Mouse (Mus musculus) embryonic facial prominence, embryonic 15.5 days (tissue): ENCODE measurements at regions not wholly inside any gene's neighbourhood (a gene's known extent, or its start where the extent isn't known, plus 50 kb on each side); places are given as distances from the start of the nearest gene placed in this dataset.

ENCODE experiments used
- ATAC-seq: fragments of 200-750 bp; cut with Nextera tagmentation; 2 replicates; pipeline ENCODE4 v1.8.0; 2017; ENCODE audit warnings: low read depth, moderate TSS enrichment; ENCODE audit not compliant: insufficient number of reproducible peaks, low FRiP score, low TSS enrichment
- H3K27ac ChIP-seq: fragments of 300-500 bp; sonication (generic); replicated peaks from 2 replicates; pipeline ENCODE4 v1.5.1; 2015; ENCODE audit warnings: mild to moderate bottlenecking, inconsistent platforms
- H3K27me3 ChIP-seq: fragments of 300-500 bp; sonication (generic); 2 replicates; pipeline ENCODE4 v1.6.1; 2015; ENCODE audit warnings: inconsistent platforms
- H3K36me3 ChIP-seq: fragments of 300-500 bp; sonication (generic); 2 replicates; pipeline ENCODE4 v1.6.1; 2015; ENCODE audit warnings: mild to moderate bottlenecking, inconsistent platforms
- H3K4me1 ChIP-seq: fragments of 300-500 bp; sonication (generic); 2 replicates; pipeline ENCODE4 v1.6.1; 2015; ENCODE audit warnings: inconsistent platforms
- H3K4me2 ChIP-seq: fragments of 300-500 bp; sonication (generic); replicated peaks from 2 replicates; pipeline ENCODE4 v1.6.1; 2015; ENCODE audit warnings: mild to moderate bottlenecking, inconsistent platforms
- H3K4me3 ChIP-seq: fragments of 300-500 bp; sonication (generic); replicated peaks from 2 replicates; pipeline ENCODE4 v1.5.1; 2015; ENCODE audit warnings: mild to moderate bottlenecking, inconsistent platforms
- H3K9ac ChIP-seq: fragments of 300-500 bp; sonication (generic); 2 replicates; pipeline ENCODE4 v1.6.1; 2015; ENCODE audit warnings: inconsistent platforms
- H3K9me3 ChIP-seq: fragments of 300-500 bp; sonication (generic); replicated peaks from 2 replicates; pipeline ENCODE4 v1.6.1; 2016; ENCODE audit warnings: inconsistent platforms
- WGBS: fragments of 180-500 bp; shearing (Covaris S2); methylation state at CpG from one replicate; pipeline ENCODE4 v1.1.7; 2015; 5-methylcytosine and 5-hydroxymethylcytosine counted together

DNA sequence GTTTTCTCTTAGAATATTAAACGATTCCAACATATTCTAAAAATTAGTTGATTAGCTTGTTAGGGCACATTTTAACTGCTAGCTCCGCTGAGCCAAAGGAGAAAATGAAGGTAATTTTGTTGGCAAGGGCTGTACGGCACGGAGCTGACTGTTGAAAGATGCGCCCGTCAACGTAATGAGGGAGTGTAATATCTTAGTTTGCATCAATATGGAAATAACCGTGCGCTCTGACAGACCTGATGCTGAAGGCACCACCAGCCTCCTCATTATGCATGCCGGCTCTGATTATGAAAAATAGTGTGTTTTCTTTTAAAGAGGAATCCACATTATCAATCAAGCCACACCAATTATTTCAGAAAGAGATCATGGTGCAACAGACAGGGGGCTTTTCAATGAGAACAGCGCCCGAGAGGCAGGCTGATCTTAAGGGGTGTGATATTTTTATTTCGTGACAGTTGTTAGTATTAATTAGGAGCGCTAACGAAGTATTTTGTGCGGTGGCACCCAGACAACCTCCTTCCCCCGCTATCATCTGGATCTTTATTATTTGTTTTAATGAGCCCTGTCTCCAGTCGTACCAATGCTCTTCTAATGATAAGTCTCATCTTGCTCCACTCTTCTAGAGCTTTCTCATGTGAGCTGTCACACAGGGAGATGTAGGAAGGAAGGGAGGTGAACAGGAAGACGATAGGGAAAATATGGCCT lies 99.9 kb upstream of the Ctbp2 start:
- Histone ChIP-seq H3K36me3 (no peaks in the 10 kb centered on the region), H3K9ac (no peak overlapping the region), H3K4me1 (no peaks in the 10 kb centered on the region), H3K27me3 (no peaks in the 10 kb centered on the region), H3K4me2 (no peak overlapping the region), H3K4me3 (no peak overlapping the region), H3K27ac (no peak overlapping the region), H3K9me3 (no peaks in the 10 kb centered on the region)
- no peak for ATAC-seq
- whole genome bisulfite sequencing = 80% methylated on average over 19 of the region's 19 CpGs

DNA sequence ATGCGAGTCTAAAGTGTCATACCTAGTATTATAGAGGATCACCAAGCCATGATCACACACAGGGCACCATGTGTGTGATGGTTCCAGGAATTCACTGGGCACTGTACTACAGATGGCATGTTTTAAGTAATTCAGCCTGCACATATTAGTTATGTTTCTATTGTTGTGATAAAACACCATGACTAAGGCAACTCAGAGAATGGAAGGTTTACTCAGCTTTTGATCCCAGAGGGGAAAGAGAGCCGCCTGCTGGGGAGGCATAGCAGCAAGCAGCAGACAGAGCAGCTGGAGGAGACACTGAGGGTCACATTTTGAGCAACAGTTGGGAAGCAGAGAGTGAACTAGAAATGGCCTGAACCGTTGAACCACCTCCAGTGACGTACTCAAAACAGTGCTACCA lies 88.2 kb upstream of the Ctbp2 start:
- ATAC-seq = no peak
- H3K4me1 ChIP-seq = no peaks in the 10 kb centered on the region
- H3K9ac ChIP-seq = no peak overlapping the region
- no peaks in the 10 kb centered on the region for H3K36me3 ChIP-seq
- no peaks in the 10 kb centered on the region for H3K27me3 ChIP-seq
- H3K9me3 ChIP-seq = no peaks in the 10 kb centered on the region
- no peak overlapping the region for H3K27ac ChIP-seq
- H3K4me2 ChIP-seq = no peak overlapping the region
- WGBS = 63% methylated on average over 4 of the region's 4 CpGs
- H3K4me3 ChIP-seq = no peak overlapping the region

DNA sequence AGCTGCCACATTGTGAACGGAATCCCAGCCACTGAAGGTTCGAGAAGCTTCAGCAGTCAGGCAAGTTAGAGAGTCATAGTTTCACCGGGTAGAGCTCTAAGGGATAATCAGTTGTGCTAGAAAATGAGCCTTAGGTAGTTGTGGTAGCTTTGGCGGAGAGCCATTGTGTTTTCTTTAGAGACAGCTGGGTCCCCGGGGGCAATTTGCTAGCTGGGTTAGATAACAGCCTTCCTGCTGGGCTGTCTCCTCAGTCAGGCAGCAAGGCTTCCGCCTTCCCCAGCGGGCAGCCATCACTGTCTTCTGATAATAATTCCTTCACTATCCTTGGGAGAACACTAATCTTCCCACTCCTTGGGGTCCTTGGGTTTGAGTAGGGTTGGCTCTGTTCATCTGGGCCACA lies 81.5 kb upstream of the Ctbp2 start:
- Histone ChIP-seq H3K27ac (no peak overlapping the region), H3K9me3 (no peaks in the 10 kb centered on the region), H3K4me3 (no peak overlapping the region), H3K36me3 (no peaks in the 10 kb centered on the region), H3K27me3 (no peaks in the 10 kb centered on the region; the same call in 1 of the 2 replicates), H3K4me2 (no peak overlapping the region), H3K4me1 (no peaks in the 10 kb centered on the region), H3K9ac (no peak overlapping the region)
- no peak for ATAC-seq
- WGBS = 12% methylated on average over 7 of the region's 7 CpGs

DNA sequence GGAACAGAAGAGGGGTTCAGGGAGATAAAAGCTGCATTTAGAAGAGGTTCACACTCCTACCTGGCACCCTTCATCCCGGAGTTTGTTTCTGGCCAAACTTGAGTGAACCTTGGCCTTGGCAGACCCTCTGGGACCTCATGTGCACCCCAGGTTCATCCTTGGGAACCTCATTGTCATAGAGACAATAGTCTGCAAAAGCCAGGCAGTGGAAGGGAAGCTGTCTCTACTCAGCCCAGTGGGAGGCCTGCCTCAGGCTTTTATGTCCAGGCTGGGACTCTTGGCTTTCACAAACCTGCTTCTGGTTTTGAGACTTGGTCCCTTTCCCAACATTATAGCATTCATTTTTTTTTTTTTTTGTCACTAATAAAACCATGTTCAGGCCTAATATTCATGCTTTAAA lies 80.3 kb upstream of the Ctbp2 start:
- 48% methylated on average over 1 of the region's 1 CpGs for WGBS
- H3K27ac ChIP-seq = no peak overlapping the region
- H3K9ac ChIP-seq = no peak overlapping the region
- H3K27me3 ChIP-seq = no peaks in the 10 kb centered on the region; the same call in 1 of the 2 replicates
- no peaks in the 10 kb centered on the region for H3K36me3 ChIP-seq
- ATAC-seq = no peak
- H3K4me1 ChIP-seq = no peaks in the 10 kb centered on the region
- H3K9me3 ChIP-seq = no peaks in the 10 kb centered on the region
- H3K4me3 ChIP-seq = no peak overlapping the region
- no peak overlapping the region for H3K4me2 ChIP-seq

DNA sequence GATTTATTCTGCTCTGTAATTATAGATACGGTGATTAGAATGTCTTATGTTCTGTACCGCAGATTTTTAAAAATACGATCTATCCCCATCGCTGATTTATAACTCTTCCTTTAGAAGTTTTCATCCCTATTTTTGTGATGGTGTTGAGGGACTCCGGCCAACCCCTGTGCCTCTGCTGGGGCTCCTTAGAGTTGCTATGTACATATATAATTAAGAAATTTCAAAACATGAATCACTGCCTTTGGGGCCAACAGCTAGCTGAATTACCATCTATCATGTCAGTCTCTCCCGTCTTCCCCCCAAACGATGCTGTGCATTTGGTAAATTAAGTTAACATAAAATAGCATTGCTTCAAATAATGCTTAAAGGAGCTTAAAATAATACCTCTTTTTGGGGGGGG lies 79.8 kb upstream of the Ctbp2 start:
- H3K36me3 ChIP-seq = no peaks in the 10 kb centered on the region
- no peaks in the 10 kb centered on the region for H3K9me3 ChIP-seq
- 71% methylated on average over 7 of the region's 7 CpGs for WGBS
- H3K4me2 ChIP-seq = no peak overlapping the region
- H3K27ac ChIP-seq = no peak overlapping the region
- H3K4me3 ChIP-seq = no peak overlapping the region
- H3K4me1 ChIP-seq = no peaks in the 10 kb centered on the region
- H3K27me3 ChIP-seq = no peaks in the 10 kb centered on the region; the same call in 1 of the 2 replicates
- no peak for ATAC-seq
- no peak overlapping the region for H3K9ac ChIP-seq

DNA sequence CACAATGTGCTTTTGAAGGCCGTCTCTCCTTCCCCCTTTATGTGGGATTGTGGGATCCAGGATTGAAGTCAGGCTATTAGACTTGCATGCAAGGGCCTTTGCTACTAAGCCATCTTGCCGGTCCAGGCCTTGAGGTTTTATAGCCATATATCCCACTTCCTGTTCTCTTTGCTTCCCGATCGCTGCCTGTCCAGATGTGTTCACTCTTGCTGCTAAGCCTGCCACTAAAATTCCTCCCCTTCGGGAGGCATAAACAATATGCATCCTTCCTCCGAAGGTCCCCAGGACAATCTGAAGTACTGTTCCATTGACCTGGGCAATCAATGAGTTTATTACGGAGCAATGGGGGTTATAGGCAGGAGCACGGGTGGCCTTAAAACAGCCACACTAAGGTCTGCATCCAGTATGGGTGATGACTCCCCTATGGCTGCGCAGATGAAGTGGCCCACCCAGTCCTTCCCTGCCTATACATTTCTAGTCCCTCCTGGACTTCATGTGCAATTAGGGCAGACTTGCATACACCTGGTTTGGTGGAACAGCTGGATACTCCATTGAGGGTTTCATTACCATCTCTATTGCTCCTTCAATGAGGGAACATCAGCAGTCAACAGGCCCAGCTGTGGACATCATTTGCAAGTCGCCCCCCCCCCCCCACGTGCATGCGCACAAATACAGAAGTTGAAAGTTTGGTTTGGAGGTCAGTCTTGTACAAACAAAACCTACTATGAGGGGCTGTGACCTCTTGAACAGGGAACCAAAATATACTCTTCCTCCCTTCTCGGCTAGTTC lies 78.1 kb upstream of the Ctbp2 start:
- no peaks in the 10 kb centered on the region for H3K9me3 ChIP-seq
- no peaks in the 10 kb centered on the region for H3K4me1 ChIP-seq
- no peaks in the 10 kb centered on the region; the same call in 1 of the 2 replicates for H3K27me3 ChIP-seq
- WGBS = 65% methylated on average over 13 of the region's 13 CpGs
- H3K4me3 ChIP-seq = no peak overlapping the region
- no peak overlapping the region for H3K27ac ChIP-seq
- no peak overlapping the region for H3K9ac ChIP-seq
- ATAC-seq = no peak
- H3K36me3 ChIP-seq = no peaks in the 10 kb centered on the region
- H3K4me2 ChIP-seq = no peak overlapping the region

DNA sequence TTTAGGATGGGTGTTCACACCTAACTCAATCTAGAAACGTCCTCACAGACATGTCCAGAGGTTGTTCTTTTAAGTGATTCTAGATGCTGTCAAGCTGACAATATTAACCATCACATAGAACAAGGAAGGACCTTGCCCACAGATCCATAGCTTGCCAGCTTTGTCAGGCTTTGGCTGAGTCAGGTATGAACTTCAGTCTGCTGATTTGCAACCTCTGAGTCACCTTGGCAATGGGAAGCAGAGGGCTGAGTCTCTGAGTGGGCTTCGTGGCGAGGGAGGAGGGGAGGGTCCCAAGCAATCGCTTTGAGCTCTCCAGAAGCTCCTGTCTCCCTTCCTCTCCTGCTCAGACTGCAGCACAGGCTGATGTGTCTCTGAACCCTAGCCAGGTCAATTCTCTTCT lies 74.9 kb upstream of the Ctbp2 start:
- Histone ChIP-seq H3K9me3 (no peaks in the 10 kb centered on the region), H3K27ac (no peak overlapping the region), H3K36me3 (no peaks in the 10 kb centered on the region), H3K27me3 (no peaks in the 10 kb centered on the region), H3K9ac (no peak overlapping the region), H3K4me1 (no peaks in the 10 kb centered on the region), H3K4me2 (no peak overlapping the region), H3K4me3 (no peak overlapping the region)
- 63% methylated on average over 4 of the region's 4 CpGs for WGBS
- ATAC-seq = no peak

DNA sequence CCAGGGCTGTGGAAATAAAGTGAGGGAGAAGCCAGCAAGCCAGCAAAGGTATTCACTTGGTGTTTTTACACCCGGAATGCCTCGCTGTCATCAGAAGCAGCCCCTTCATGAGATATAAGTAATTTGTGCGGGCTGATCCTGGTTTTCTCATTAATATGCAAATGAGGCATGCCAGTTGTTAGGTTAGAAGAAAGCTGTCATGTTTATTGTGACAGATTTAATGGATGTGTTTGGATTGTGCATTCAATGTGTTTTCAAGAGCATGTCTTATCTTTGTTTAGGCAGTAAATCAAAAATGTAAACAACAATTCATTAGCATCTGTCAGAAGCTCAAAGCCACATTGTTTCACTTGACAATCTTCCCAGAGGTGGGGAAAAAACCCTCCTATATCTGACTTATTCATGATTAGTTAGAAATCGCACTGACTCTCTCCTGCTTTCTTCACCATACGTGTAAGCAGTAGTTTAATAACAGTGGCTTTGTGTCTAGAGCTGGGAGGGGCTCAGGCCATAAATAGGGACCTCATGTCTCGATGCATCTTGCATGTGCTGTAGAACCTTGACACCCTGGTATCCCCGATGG lies 65.8 kb upstream of the Ctbp2 start:
- H3K9ac ChIP-seq = no peak overlapping the region
- WGBS = 64% methylated on average over 7 of the region's 7 CpGs
- no peak overlapping the region for H3K4me3 ChIP-seq
- H3K4me1 ChIP-seq = peaks cover 9% of the 10 kb centered on the region; the same call in 1 of the 2 replicates
- H3K27me3 ChIP-seq = no peaks in the 10 kb centered on the region
- H3K36me3 ChIP-seq = no peaks in the 10 kb centered on the region
- no peak for ATAC-seq
- no peak overlapping the region for H3K4me2 ChIP-seq
- no peaks in the 10 kb centered on the region for H3K9me3 ChIP-seq
- H3K27ac ChIP-seq = no peak overlapping the region

DNA sequence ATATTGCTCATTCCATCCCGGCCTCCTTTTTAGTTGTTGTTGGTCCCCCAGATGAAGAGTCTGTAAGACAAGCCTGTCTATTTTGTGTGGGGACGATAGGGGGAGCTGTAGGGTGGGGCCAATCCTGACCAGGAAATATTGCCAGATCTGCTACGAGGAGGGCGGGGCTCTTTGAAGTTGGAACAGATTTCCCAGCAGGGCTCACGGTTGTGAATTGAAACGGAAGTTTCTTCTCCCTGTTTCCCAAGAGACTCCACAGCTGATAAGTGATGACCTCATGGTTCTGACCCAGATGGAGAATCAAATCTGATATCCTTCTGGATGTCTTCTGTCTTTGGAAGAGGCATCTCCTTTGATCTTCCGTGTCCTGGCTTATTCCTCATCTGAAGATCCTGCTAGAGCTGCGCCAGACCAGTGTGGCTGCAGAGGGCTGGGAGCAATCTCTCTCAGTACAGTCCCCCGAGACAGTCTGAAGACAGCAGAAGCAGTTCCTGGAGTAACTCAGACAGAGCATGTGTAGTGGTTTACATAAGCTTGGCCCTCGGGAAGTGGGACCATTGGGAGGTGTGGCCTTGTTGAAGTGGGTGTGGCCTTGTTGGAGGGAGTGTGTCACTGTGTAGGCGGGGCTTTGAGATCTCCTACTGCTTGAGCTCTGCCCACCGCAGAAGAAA lies 61.9 kb upstream of the Ctbp2 start:
- peak; percentile 77 for ATAC-seq
- 5% methylated on average over 12 of the region's 12 CpGs for WGBS
- Histone ChIP-seq H3K27ac (peak overlapping the region; percentile 65; the same call in 1 of the 2 replicates), H3K4me3 (peak overlapping the region; percentile 22), H3K4me2 (peak overlapping the region; percentile 41), H3K36me3 (no peaks in the 10 kb centered on the region), H3K9me3 (no peaks in the 10 kb centered on the region), H3K4me1 (peaks cover 9% of the 10 kb centered on the region; the same call in 1 of the 2 replicates), H3K27me3 (no peaks in the 10 kb centered on the region), H3K9ac (no peak overlapping the region)

DNA sequence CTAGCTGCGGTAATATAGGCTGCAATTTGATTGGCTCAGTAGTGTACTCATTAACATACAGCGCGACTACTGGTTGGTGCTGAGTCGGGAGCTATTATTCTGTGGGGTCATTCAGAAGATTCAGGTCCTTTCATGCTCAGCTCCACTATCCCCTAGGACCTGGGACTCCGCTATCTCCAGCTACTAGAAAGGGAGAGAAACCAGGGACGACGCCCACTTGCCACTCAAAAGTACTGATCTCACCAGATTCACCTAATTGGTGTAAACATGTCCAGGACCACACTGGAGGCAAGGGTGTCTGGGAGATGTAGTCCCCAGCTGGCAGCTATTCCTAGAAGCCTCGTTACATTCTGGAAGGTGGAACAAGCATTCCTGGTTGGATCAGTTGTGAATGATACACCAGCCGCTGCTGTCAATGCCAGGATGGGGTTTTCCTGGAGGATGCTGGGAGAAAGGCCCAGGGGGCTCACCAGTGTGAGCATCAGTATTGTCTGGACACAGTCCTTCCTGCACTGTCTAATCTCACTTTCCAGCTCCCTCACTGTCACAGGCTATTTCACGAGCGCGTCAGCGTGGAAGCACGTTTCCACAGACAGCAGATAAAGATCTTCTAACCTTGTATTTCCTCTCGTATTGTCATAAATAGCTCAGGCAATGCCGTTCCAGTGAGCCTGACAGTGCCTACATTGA lies 60.9 kb upstream of the Ctbp2 start:
- 51% methylated on average over 16 of the region's 16 CpGs for WGBS
- ATAC-seq = no peak
- Histone ChIP-seq H3K9ac (no peak overlapping the region), H3K9me3 (no peaks in the 10 kb centered on the region), H3K4me1 (peaks cover 9% of the 10 kb centered on the region; the same call in 1 of the 2 replicates), H3K4me2 (no peak overlapping the region), H3K4me3 (no peak overlapping the region), H3K27me3 (no peaks in the 10 kb centered on the region), H3K27ac (no peak overlapping the region), H3K36me3 (no peaks in the 10 kb centered on the region)

DNA sequence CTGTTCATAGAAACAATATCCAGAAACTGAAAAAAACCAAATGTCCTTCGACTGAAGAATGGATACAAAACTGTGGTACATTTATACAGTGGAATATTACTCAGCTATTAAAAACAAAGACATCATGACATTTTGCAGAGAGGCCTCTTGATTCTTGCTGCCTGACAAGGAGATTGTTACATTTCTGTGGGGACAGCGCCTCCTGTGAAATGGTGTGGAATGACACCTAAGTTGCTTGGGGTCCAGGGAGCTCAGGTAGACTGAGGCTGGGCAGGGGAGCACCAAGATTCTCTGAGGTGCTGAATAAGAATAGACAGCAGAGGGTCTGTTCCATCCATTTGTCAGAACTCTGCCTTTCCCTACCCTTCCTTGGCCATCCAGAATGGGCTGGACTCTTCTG lies 57.2 kb upstream of the Ctbp2 start:
- H3K9me3 ChIP-seq = no peaks in the 10 kb centered on the region
- peaks cover 25% of the 10 kb centered on the region for H3K4me1 ChIP-seq
- H3K4me3 ChIP-seq = no peak overlapping the region
- H3K36me3 ChIP-seq = no peaks in the 10 kb centered on the region
- no peak overlapping the region for H3K9ac ChIP-seq
- no peak for ATAC-seq
- no peaks in the 10 kb centered on the region for H3K27me3 ChIP-seq
- no peak overlapping the region for H3K4me2 ChIP-seq
- H3K27ac ChIP-seq = no peak overlapping the region
- WGBS = 49% methylated on average over 2 of the region's 2 CpGs
